Mouse (Mus musculus): ENCODE measurements at regions not wholly inside any gene's neighbourhood (a gene's known extent, or its start where the extent isn't known, plus 50 kb on each side); places are given as distances from the start of the nearest gene placed in this dataset.

- no peak for DNase-seq (ENCODE audit: low spot score in 2 of 2)
Observed at GRCm38 (mm10) chr12:110387056-110387455, 59.9 kb upstream of the Ppp2r5c start.

GRCm38 (mm10) chr12:110387567-110387966 lies 59.4 kb upstream of the Ppp2r5c start:
- DNase-seq (ENCODE audit: low spot score in 2 of 2): no peak

- DNase-seq (ENCODE audit: low spot score in 2 of 2): no peak
Observed at GRCm38 (mm10) chr12:110389439-110389838, 57.5 kb upstream of the Ppp2r5c start.

- no peak for DNase-seq (ENCODE audit: low spot score in 2 of 2)
Observed at GRCm38 (mm10) chr12:110391464-110391863, 55.5 kb upstream of the Ppp2r5c start.

GRCm38 (mm10) chr12:110393555-110393954 lies 53.4 kb upstream of the Ppp2r5c start:
- DNase-seq (ENCODE audit: low spot score in 2 of 2): no peak

Data from cerebellum, postnatal 4 days (tissue).